Mouse (Mus musculus): Measurements from ENCODE around the gene Fxyd7.

Gene Fxyd7

DNA sequence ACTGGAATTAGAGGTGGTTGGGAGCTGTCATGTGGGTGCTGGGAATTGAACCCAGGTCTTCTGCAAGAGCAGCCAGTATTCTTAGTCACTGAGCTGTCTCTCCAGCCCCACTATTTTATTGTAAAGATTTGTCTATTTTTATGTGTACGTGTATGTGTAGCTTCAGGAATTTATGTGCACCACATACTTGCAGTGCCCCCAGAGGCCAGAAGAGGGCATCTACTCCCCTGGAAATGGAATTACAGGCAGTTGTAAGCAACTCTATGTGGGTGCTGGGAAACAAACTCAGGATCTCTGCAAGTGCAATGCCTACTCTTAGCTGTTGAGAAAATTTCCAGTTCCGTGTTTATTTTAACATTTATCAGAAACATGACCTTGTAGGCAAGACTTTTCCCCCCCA lies 54.8 kb downstream of the Fxyd7 start:
- DNase-seq = no peak

- DNase-seq = no peak
These were observed 57.3 kb downstream of the Fxyd7 start for GRCm38 (mm10) chr7:30993986-30994385.

All from thymus, postnatal 25 days (tissue).